Mouse (Mus musculus) layer of hippocampus, adult 6 months (tissue): ENCODE data around the gene Marc1. TPM values are rescaled to one million over a fixed set of nuclear protein-coding genes. Genes with fewer than 3 reads are reported as not detected.

ENCODE experiments used
- long read RNA-seq, 2 experiments: library from polyadenylated mRNA; unstranded; transcript quantifications; one replicate each; pipeline ENCODE4 v2.0.0; 2019 to 2020
- microRNA-seq: library from miRNA; unstranded; fragments of <30 nt; microRNA quantifications from one replicate; pipeline ENCODE4 v1.2.0, GENCODE M21; 2020
- polyA plus RNA-seq: library from polyadenylated mRNA; unstranded; fragments of <200 nt; fragmentation: Nextera tagmentation; gene quantifications from 2 replicates; pipeline ENCODE4 v1.2.3, GENCODE M21; 2021

Gene Marc1
- 0.60 and 0.63 TPM in 2 replicates for polyA plus RNA-seq
- long read RNA-seq, experiment 1, result 0 reads
- long read RNA-seq, experiment 2, partial matches to known transcripts, result 0 of 1 reads
- long read RNA-seq, experiment 2, other reads (novel, unspliced or antisense), result 0 of 1 reads

DNA sequence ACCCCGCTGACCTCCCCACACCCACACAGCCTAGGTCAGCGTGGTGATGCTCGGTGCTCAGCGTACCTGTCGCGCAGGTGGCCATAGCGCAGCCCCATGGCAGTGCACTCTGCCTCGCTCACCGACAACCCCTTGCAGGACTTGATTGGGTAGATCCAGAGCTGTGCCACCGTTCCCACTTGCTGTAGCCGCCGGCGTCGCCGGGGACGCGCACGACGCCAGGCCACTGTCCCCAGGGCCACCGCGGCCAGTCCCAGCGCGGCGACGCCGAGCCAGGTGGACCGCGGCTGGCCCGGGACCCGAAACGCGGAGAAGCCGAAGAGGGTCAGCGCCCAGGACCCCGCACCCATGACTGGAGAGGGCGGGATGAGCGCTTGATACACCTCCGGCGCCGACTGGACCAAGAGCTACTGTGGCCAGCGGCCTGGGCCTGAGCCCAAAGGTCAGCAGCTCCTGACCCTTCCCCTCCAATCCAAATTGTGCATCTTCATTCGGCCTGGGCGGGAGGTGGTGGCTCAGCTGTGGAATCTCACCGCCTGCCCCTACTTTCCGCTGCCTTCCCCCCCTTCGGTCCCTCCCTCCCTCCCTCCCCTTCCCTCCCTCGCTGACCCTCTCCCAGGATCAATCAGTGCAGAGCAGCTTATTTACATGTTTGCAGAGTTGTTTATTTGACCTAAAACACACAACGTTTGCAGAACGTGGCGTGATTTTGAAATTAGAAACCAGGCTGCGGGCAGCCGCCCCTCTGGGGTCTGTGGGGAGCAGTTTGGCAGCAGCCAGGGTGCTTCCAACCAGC, at the start of gene Marc1:
Gene Marc1 (minus strand): TSS at position 534 of the 796 bp plus-strand sequence.

GRCm38 (mm10) chr1:184846092-184846750, 35.1 kb upstream of the Marc1 start, which contains the start of gene Marc2:
Gene Marc2 (minus strand): TSS chr1:184846451.

Small RNA genes lying within 50 kb of the gene (microRNA-seq; reads per million reads assigned to microRNA genes)
- gene Mir1981, result 361 reads per million, percentile 71 among the genes with 10 or more reads in this experiment

Other genes with a start within 250 kb of the Marc1 start
- gene Hlx, start 78.7 kb downstream of the Marc1 start, polyA plus RNA-seq, result 0.24 and 0.38 TPM in 2 replicates
- 115 and 129 TPM in 2 replicates for gene Marc2, start 35.1 kb upstream of the Marc1 start, polyA plus RNA-seq
- 1.7 and 1.8 TPM in 2 replicates for gene C130074G19Rik, start 71.9 kb upstream of the Marc1 start, polyA plus RNA-seq
- gene Mark1, start 188.3 kb upstream of the Marc1 start, polyA plus RNA-seq, result 5.6 and 6.5 TPM in 2 replicates